Mouse (Mus musculus) neural tube, embryonic 12.5 days (tissue): Measurements from ENCODE around the gene Rab11fip5. TPM values are rescaled to one million over a fixed set of nuclear protein-coding genes. Genes with fewer than 3 reads are reported as not detected.

Experiments used
- ATAC-seq: fragments of 200-750 bp; cut with Nextera tagmentation; 2 replicates; pipeline ENCODE4 v1.8.0; 2017; ENCODE audit warnings: low read depth, mild to moderate bottlenecking, moderate TSS enrichment, moderate library complexity; ENCODE audit not compliant: low FRiP score
- H3K27ac ChIP-seq: fragments of 300-500 bp; sonication (generic); 2 replicates; pipeline ENCODE4 v1.5.1; 2016
- H3K27me3 ChIP-seq: fragments of 300-500 bp; sonication (generic); replicated peaks from 2 replicates; pipeline ENCODE4 v1.6.1; 2016; ENCODE audit warnings: mild to moderate bottlenecking
- H3K36me3 ChIP-seq: fragments of 300-500 bp; sonication (generic); 2 replicates; pipeline ENCODE4 v1.6.1; 2016; ENCODE audit warnings: mild to moderate bottlenecking
- H3K4me1 ChIP-seq: fragments of 300-500 bp; sonication (generic); 2 replicates; pipeline ENCODE4 v1.6.1; 2016
- H3K4me2 ChIP-seq: fragments of 300-500 bp; sonication (generic); replicated peaks from 2 replicates; pipeline ENCODE4 v1.6.1; 2016; ENCODE audit warnings: mild to moderate bottlenecking
- H3K4me3 ChIP-seq: fragments of 300-500 bp; sonication (generic); 2 replicates; pipeline ENCODE4 v1.5.1; 2016
- H3K9ac ChIP-seq: fragments of 300-500 bp; sonication (generic); 2 replicates; pipeline ENCODE4 v1.6.1; 2016; ENCODE audit warnings: mild to moderate bottlenecking
- H3K9me3 ChIP-seq: fragments of 300-500 bp; sonication (generic); 2 replicates; pipeline ENCODE4 v1.6.1; 2016; ENCODE audit warnings: mild to moderate bottlenecking
- WGBS: fragments of 180-500 bp; shearing (Covaris S2); methylation state at CpG from one replicate; pipeline ENCODE4 v1.1.7; 2016; 5-methylcytosine and 5-hydroxymethylcytosine counted together
- polyA plus RNA-seq: library from polyadenylated mRNA; unstranded; fragments of >200 nt; fragmentation: Nextera tagmentation; extraction: Ambion mirVana; gene quantifications from 2 replicates; pipeline ENCODE4 v1.2.1, GENCODE M21; 2016

Gene Rab11fip5
- polyA plus RNA-seq, 1 experiment from 2014 or later = 9.0 TPM

GRCm38 (mm10) chr6:85388608-85389007 lies 14.2 kb upstream of the Rab11fip5 start:
- Histone ChIP-seq H3K9me3 (no peaks in the 10 kb centered on the region), H3K4me3 (no peak overlapping the region), H3K36me3 (no peaks in the 10 kb centered on the region), H3K9ac (no peak overlapping the region), H3K27ac (no peak overlapping the region), H3K4me2 (no peak overlapping the region), H3K4me1 (no peaks in the 10 kb centered on the region), H3K27me3 (no peaks in the 10 kb centered on the region)
- WGBS = 77% methylated on average over 5 of the region's 5 CpGs
- no peak for ATAC-seq

- ATAC-seq = no peak
- no peaks in the 10 kb centered on the region for H3K9me3 ChIP-seq
- H3K4me3 ChIP-seq = no peak overlapping the region
- H3K27ac ChIP-seq = no peak overlapping the region
- no peak overlapping the region for H3K9ac ChIP-seq
- no peaks in the 10 kb centered on the region for H3K36me3 ChIP-seq
- no peak overlapping the region for H3K4me2 ChIP-seq
- H3K27me3 ChIP-seq = 0 out of 2 replicates have a peak, but pooled peaks cover 4% of the 10 kb centered on the region
- peaks cover 12% of the 10 kb centered on the region; the same call in 1 of the 2 replicates for H3K4me1 ChIP-seq
- WGBS = 89% methylated on average over 2 of the region's 2 CpGs
These were observed 8.4 kb upstream of the Rab11fip5 start for GRCm38 (mm10) chr6:85382791-85383190.

- H3K4me2 ChIP-seq = no peak overlapping the region
- no peak overlapping the region for H3K9ac ChIP-seq
- no peaks in the 10 kb centered on the region for H3K9me3 ChIP-seq
- WGBS = 80% methylated on average over 10 of the region's 10 CpGs
- peaks cover 12% of the 10 kb centered on the region; the same call in 1 of the 2 replicates for H3K4me1 ChIP-seq
- no peaks in the 10 kb centered on the region for H3K36me3 ChIP-seq
- ATAC-seq = no peak
- no peak overlapping the region for H3K4me3 ChIP-seq
- H3K27ac ChIP-seq = no peak overlapping the region
- 0 out of 2 replicates have a peak, but pooled peaks cover 4% of the 10 kb centered on the region for H3K27me3 ChIP-seq
These were observed 7.2 kb upstream of the Rab11fip5 start for GRCm38 (mm10) chr6:85381648-85382020.

DNA sequence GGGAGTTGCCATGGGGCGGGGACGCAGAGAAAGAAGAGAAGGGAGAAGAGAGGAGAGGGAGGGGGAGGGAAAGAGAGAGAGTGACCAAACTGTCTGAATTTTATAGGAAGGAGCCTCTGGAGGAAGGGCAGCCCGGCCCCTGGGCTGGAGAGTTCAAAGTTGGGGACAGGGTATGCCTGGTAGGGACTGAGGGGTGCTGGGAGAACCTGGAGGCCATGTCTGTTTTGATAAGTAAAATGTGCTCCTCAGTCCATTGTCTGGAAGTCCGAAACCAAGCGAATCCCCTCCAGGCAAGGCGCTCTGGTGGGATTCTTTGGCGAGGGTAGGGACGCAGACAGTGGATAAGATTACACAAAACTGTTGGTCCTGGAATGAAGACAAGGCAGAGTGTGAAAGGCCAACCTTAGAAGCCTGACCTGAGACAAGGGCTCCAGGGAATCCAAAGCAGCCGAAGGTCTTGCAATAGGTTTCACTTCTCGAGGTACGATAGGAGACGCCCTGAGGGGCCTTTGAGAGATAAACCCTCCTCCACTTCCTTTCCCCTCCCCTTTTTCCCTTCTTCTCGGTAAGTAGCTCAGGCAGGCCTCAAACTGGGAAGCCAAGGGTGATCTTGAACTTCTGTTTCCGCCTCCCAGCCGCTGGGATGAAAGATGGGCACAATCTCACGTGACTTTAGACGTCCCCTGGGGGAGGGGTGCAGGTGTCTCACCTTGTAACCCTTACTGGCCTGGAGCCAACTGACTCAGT lies 6.6 kb upstream of the Rab11fip5 start:
- no peaks in the 10 kb centered on the region for H3K36me3 ChIP-seq
- WGBS = 19% methylated on average over 17 of the region's 17 CpGs
- H3K4me1 ChIP-seq = peaks cover 12% of the 10 kb centered on the region; the same call in 1 of the 2 replicates
- ATAC-seq = peak; percentile 42
- H3K4me3 ChIP-seq = no peak overlapping the region
- H3K9ac ChIP-seq = no peak overlapping the region
- H3K27ac ChIP-seq = no peak overlapping the region
- 0 out of 2 replicates have a peak, but pooled peaks cover 4% of the 10 kb centered on the region for H3K27me3 ChIP-seq
- peak overlapping the region; percentile 47 for H3K4me2 ChIP-seq
- H3K9me3 ChIP-seq = no peaks in the 10 kb centered on the region

GRCm38 (mm10) chr6:85380201-85380900 lies 5.9 kb upstream of the Rab11fip5 start:
- Histone ChIP-seq H3K27ac (no peak overlapping the region), H3K36me3 (no peaks in the 10 kb centered on the region), H3K9me3 (no peaks in the 10 kb centered on the region), H3K4me1 (peaks cover 12% of the 10 kb centered on the region; the same call in 1 of the 2 replicates), H3K9ac (no peak overlapping the region), H3K4me3 (no peak overlapping the region), H3K27me3 (0 out of 2 replicates have a peak, but pooled peaks cover 4% of the 10 kb centered on the region), H3K4me2 (peak overlapping the region; percentile 47)
- 28% methylated on average over 10 of the region's 10 CpGs for WGBS
- peak; percentile 75 for ATAC-seq

DNA sequence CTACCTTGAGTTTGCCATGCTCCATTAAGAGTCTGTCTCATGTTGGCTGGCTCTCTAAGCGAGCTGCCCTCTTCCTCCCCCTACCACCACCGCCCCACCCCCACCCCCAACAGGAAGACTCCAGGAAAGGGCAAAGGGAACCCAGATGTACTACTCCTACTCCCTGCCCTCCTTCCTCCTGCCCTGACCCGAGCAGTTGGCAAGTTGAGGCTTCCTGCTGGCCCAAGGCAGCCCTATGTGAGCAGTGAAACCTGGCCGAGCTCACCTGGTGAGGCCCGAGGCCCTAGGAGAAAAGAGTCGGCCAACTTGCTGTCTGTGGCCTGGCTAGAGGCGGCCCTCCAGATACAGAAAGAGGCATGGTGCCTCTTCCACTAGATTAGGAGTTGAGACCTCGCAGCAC lies 4.2 kb upstream of the Rab11fip5 start:
- no peak for ATAC-seq
- H3K4me2 ChIP-seq = no peak overlapping the region
- no peaks in the 10 kb centered on the region for H3K36me3 ChIP-seq
- peaks cover 16% of the 10 kb centered on the region for H3K4me1 ChIP-seq
- H3K4me3 ChIP-seq = no peak overlapping the region
- H3K27ac ChIP-seq = no peak overlapping the region
- 62% methylated on average over 8 of the region's 8 CpGs for WGBS
- H3K9ac ChIP-seq = no peak overlapping the region
- 0 out of 2 replicates have a peak, but pooled peaks cover 4% of the 10 kb centered on the region for H3K27me3 ChIP-seq
- no peaks in the 10 kb centered on the region for H3K9me3 ChIP-seq

- WGBS = 45% methylated on average over 5 of the region's 5 CpGs
- no peak overlapping the region for H3K4me2 ChIP-seq
These were observed 3.4 kb upstream of the Rab11fip5 start for GRCm38 (mm10) chr6:85377876-85378275.

GRCm38 (mm10) chr6:85377066-85377734 lies 2.8 kb upstream of the Rab11fip5 start:
- no peak overlapping the region for H3K9ac ChIP-seq
- H3K27me3 ChIP-seq = 0 out of 2 replicates have a peak, but pooled peaks cover 4% of the 10 kb centered on the region
- no peaks in the 10 kb centered on the region for H3K9me3 ChIP-seq
- no peak overlapping the region for H3K4me3 ChIP-seq
- WGBS = 62% methylated on average over 4 of the region's 4 CpGs
- no peaks in the 10 kb centered on the region for H3K36me3 ChIP-seq
- no peak overlapping the region for H3K27ac ChIP-seq
- H3K4me1 ChIP-seq = peaks cover 19% of the 10 kb centered on the region
- no peak overlapping the region for H3K4me2 ChIP-seq
- no peak for ATAC-seq

More at GRCm38 (mm10) chr6:85377876-85378275, 3.4 kb upstream of the Rab11fip5 start:
- Histone ChIP-seq H3K27ac (no peak overlapping the region), H3K9ac (no peak overlapping the region), H3K4me1 (peaks cover 19% of the 10 kb centered on the region), H3K36me3 (no peaks in the 10 kb centered on the region), H3K4me3 (no peak overlapping the region), H3K9me3 (no peaks in the 10 kb centered on the region), H3K27me3 (0 out of 2 replicates have a peak, but pooled peaks cover 4% of the 10 kb centered on the region)
- no peak for ATAC-seq

DNA sequence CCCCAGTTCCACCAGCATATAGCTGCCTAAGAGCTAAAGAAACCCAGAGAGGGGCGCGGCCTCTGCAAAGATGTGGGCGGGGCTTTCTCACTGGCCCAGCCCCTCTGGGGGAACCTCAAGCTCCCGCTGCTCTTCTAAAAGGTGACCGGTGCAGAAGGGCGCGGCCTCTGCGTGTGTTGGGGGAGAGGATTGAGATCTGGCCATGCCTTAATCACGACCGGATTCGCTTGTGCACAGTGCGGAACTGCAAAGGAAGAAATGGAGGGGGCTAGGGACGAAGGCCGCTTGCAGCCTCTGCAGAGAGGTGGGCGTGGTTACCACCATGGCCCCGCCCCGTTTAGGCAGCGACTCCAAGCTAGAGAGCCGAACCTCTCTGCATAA lies 290 bp upstream of the Rab11fip5 start:
- Histone ChIP-seq H3K27me3 (0 out of 2 replicates have a peak, but pooled peaks cover 4% of the 10 kb centered on the region), H3K4me2 (peak overlapping the region; percentile 90), H3K9me3 (no peaks in the 10 kb centered on the region), H3K4me3 (peak overlapping the region; percentile 74), H3K4me1 (peaks cover 7% of the 10 kb centered on the region; the same call in 1 of the 2 replicates), H3K36me3 (no peaks in the 10 kb centered on the region), H3K27ac (no peak overlapping the region; the same call in 1 of the 2 replicates), H3K9ac (peak overlapping the region; percentile 82; the same call in 1 of the 2 replicates)
- 0% methylated on average over 19 of the region's 19 CpGs for whole genome bisulfite sequencing
- ATAC-seq = peak; percentile 98

- H3K4me2 ChIP-seq = peak overlapping the region; percentile 90
- no peaks in the 10 kb centered on the region for H3K9me3 ChIP-seq
- no peaks in the 10 kb centered on the region for H3K36me3 ChIP-seq
- WGBS = 85% methylated on average over 10 of the region's 10 CpGs
- H3K27ac ChIP-seq = no peak overlapping the region
- peak overlapping the region; percentile 74 for H3K4me3 ChIP-seq
- H3K9ac ChIP-seq = peak overlapping the region; percentile 82; the same call in 1 of the 2 replicates
- no peak for ATAC-seq
- peaks cover 20% of the 10 kb centered on the region; the same call in 1 of the 2 replicates for H3K4me1 ChIP-seq
- 0 out of 2 replicates have a peak, but pooled peaks cover 2% of the 10 kb centered on the region for H3K27me3 ChIP-seq
These were observed 1.2 kb downstream of the Rab11fip5 start for GRCm38 (mm10) chr6:85373066-85373860.

GRCm38 (mm10) chr6:85372496-85372895 lies 1.9 kb downstream of the Rab11fip5 start:
- H3K4me3 ChIP-seq = no peak overlapping the region
- H3K9me3 ChIP-seq = no peaks in the 10 kb centered on the region
- WGBS = 78% methylated on average over 2 of the region's 2 CpGs
- no peak overlapping the region for H3K9ac ChIP-seq
- peak overlapping the region; percentile 90 for H3K4me2 ChIP-seq
- no peaks in the 10 kb centered on the region for H3K36me3 ChIP-seq
- H3K27me3 ChIP-seq = no peaks in the 10 kb centered on the region
- no peak for ATAC-seq
- H3K4me1 ChIP-seq = peaks cover 20% of the 10 kb centered on the region; the same call in 1 of the 2 replicates
- H3K27ac ChIP-seq = no peak overlapping the region
